Mouse (Mus musculus) CH12.LX (cell line): Measurements from ENCODE around the gene Arl14. TPM values are rescaled to one million over a fixed set of nuclear protein-coding genes. Genes with fewer than 3 reads are reported as not detected.

Experiments
- DNase-seq: peaks from one replicate; pipeline ENCODE4 v3.0.0-alpha.2; 2013; ENCODE audit errors: extremely low read depth
- H3K27ac ChIP-seq: 2 replicates; pipeline ENCODE4 v1.5.1; 2012; ENCODE audit warnings: low read depth, mild to moderate bottlenecking, control low read depth, moderate library complexity; ENCODE audit not compliant: insufficient read depth
- H3K27me3 ChIP-seq: replicated peaks from 2 replicates; pipeline ENCODE3; 2012; ENCODE audit warnings: inconsistent platforms
- H3K36me3 ChIP-seq, 2 experiments: replicated peaks in 1 of 2; 2 replicates each; pipeline versions ENCODE3 to v1.6.1; 2012; ENCODE audit warnings: inconsistent platforms in 1 of 2, low read length in 1 of 2, mild to moderate bottlenecking in 1 of 2, mixed read lengths in 1 of 2, moderate library complexity in 1 of 2; ENCODE audit not compliant: control insufficient read depth in 1 of 2, insufficient read depth in 1 of 2
- H3K4me1 ChIP-seq, 2 experiments: 2 replicates each; pipeline ENCODE4 v1.6.1; 2012; ENCODE audit warnings: inconsistent platforms in 1 of 2, moderate library complexity in 1 of 2; ENCODE audit not compliant: insufficient read depth in 2 of 2, control insufficient read depth in 1 of 2
- H3K4me2 ChIP-seq: 2 replicates; pipeline ENCODE4 v1.6.1; 2012; ENCODE audit warnings: low read depth, mild to moderate bottlenecking, control low read depth; ENCODE audit not compliant: poor library complexity, insufficient read depth, severe bottlenecking
- H3K4me3 ChIP-seq, 3 experiments: fragments of 150-350 bp in 1 of 3; sonication (generic) in 1 of 3; replicated peaks in 1 of 3; 2 replicates each; pipeline versions ENCODE3 to v1.5.1; 2011 to 2012; ENCODE audit warnings: low read depth in 2 of 3, low read length in 2 of 3, mild to moderate bottlenecking in 2 of 3, moderate library complexity in 2 of 3, control low read depth in 1 of 3, improper control_type of control experiment in 1 of 3, inconsistent platforms in 1 of 3, mixed read lengths in 1 of 3; ENCODE audit not compliant: poor library complexity in 1 of 3
- H3K79me2 ChIP-seq: replicated peaks from 2 replicates; pipeline ENCODE4 v1.6.1; 2012; ENCODE audit warnings: mild to moderate bottlenecking, moderate library complexity; ENCODE audit not compliant: control insufficient read depth, poor library complexity, insufficient read depth, severe bottlenecking; ENCODE audit errors: extremely low read depth
- H3K9ac ChIP-seq: 2 replicates; pipeline ENCODE4 v1.6.1; 2012; ENCODE audit warnings: low read depth, mild to moderate bottlenecking, control low read depth, moderate library complexity; ENCODE audit not compliant: insufficient read depth
- H3K9me3 ChIP-seq: replicated peaks from 2 replicates; pipeline ENCODE3; 2012; ENCODE audit warnings: low read length, inconsistent platforms, mixed read lengths
- BHLHE40 ChIP-seq: IDR thresholded peaks from 2 replicates; pipeline ENCODE4 v1.6.1; 2011; ENCODE audit warnings: mild to moderate bottlenecking, low read depth, low read length, improper control_type of control experiment
- CHD1 ChIP-seq: IDR thresholded peaks from 2 replicates; pipeline ENCODE4 v1.6.1; 2012; ENCODE audit warnings: low read depth, low read length, improper control_type of control experiment, inconsistent platforms
- CHD2 ChIP-seq: IDR thresholded peaks from 2 replicates; pipeline ENCODE4 v1.6.1; 2011; ENCODE audit warnings: low read length, improper control_type of control experiment
- CTCF ChIP-seq, 2 experiments: IDR thresholded peaks in 1 of 2; conservative IDR thresholded peaks in 1 of 2; 2 replicates each; pipeline ENCODE4 v1.5.1; 2011 to 2012; ENCODE audit warnings: low read depth in 2 of 2, low read length in 2 of 2, improper control_type of control experiment in 1 of 2, inconsistent platforms in 1 of 2, mild to moderate bottlenecking in 1 of 2, moderate library complexity in 1 of 2
- ETS1 ChIP-seq: conservative IDR thresholded peaks from 2 replicates; pipeline ENCODE4 v1.6.1; 2012; ENCODE audit warnings: low read depth, mild to moderate bottlenecking, inconsistent platforms, low read length, improper control_type of control experiment, moderate library complexity
- GABPA ChIP-seq: IDR thresholded peaks from 2 replicates; pipeline ENCODE4 v1.6.1; 2012; ENCODE audit warnings: low read depth, low read length, improper control_type of control experiment, inconsistent platforms; ENCODE audit not compliant: insufficient replicate concordance
- HCFC1 ChIP-seq: IDR thresholded peaks from 2 replicates; pipeline ENCODE4 v1.6.1; 2012; ENCODE audit warnings: low read depth, mild to moderate bottlenecking, inconsistent platforms, low read length, improper control_type of control experiment
- IRF4 ChIP-seq: IDR thresholded peaks from 2 replicates; pipeline ENCODE4 v1.6.1; 2014; ENCODE audit warnings: low read depth, mild to moderate bottlenecking, inconsistent platforms, low read length, improper control_type of control experiment
- JUN ChIP-seq: IDR thresholded peaks from 2 replicates; pipeline ENCODE4 v1.6.1; 2011; ENCODE audit warnings: low read depth, mild to moderate bottlenecking, low read length, improper control_type of control experiment, moderate library complexity; ENCODE audit not compliant: insufficient read depth
- JUND ChIP-seq: conservative IDR thresholded peaks from 2 replicates; pipeline ENCODE4 v1.6.1; 2011; ENCODE audit warnings: low read depth, low read length, improper control_type of control experiment
- MAFK ChIP-seq: IDR thresholded peaks from 2 replicates; pipeline ENCODE4 v1.6.1; 2011; ENCODE audit warnings: low read length, improper control_type of control experiment; ENCODE audit not compliant: insufficient replicate concordance
- MAX ChIP-seq: IDR thresholded peaks from 2 replicates; pipeline ENCODE4 v1.6.1; 2011; ENCODE audit warnings: low read length, improper control_type of control experiment
- MAZ ChIP-seq: IDR thresholded peaks from 2 replicates; pipeline ENCODE4 v1.6.1; 2012; ENCODE audit warnings: low read depth, mild to moderate bottlenecking, inconsistent platforms, low read length, improper control_type of control experiment, moderate library complexity
- MEF2A ChIP-seq: IDR thresholded peaks from 2 replicates; pipeline ENCODE4 v1.6.1; 2014; ENCODE audit warnings: low read depth, mild to moderate bottlenecking, inconsistent platforms, low read length, improper control_type of control experiment, borderline replicate concordance
- MXI1 ChIP-seq: IDR thresholded peaks from 2 replicates; pipeline ENCODE4 v1.6.1; 2011; ENCODE audit warnings: mild to moderate bottlenecking, low read depth, low read length, improper control_type of control experiment
- MYC ChIP-seq: IDR thresholded peaks from 2 replicates; pipeline ENCODE4 v1.6.1; 2011; ENCODE audit warnings: low read depth, mild to moderate bottlenecking, improper control_type of control experiment, low read length
- NELFE ChIP-seq: IDR thresholded peaks from 2 replicates; pipeline ENCODE4 v1.6.1; 2011; ENCODE audit warnings: low read depth, low read length, improper control_type of control experiment
- PAX5 ChIP-seq: IDR thresholded peaks from 2 replicates; pipeline ENCODE4 v1.6.1; 2012; ENCODE audit warnings: low read length, inconsistent platforms, mixed read lengths
- POLR2A ChIP-seq: IDR thresholded peaks from 2 replicates; pipeline ENCODE4 v1.6.1; 2011; ENCODE audit warnings: low read depth, mild to moderate bottlenecking, improper control_type of control experiment, low read length
- POLR2AphosphoS2 ChIP-seq: IDR thresholded peaks from 2 replicates; pipeline ENCODE4 v1.6.1; 2011; ENCODE audit warnings: low read depth, low read length, improper control_type of control experiment
- RAD21 ChIP-seq: IDR thresholded peaks from 2 replicates; pipeline ENCODE4 v1.6.1; 2011; ENCODE audit warnings: low read depth, mild to moderate bottlenecking, low read length, improper control_type of control experiment, moderate library complexity
- SIN3A ChIP-seq: IDR thresholded peaks from 2 replicates; pipeline ENCODE4 v1.6.1; 2012; ENCODE audit warnings: low read length, improper control_type of control experiment, inconsistent platforms
- TCF12 ChIP-seq: IDR thresholded peaks from 2 replicates; pipeline ENCODE4 v1.6.1; 2014; ENCODE audit warnings: low read depth, mild to moderate bottlenecking, inconsistent platforms, low read length, improper control_type of control experiment
- USF1 ChIP-seq: IDR thresholded peaks from 2 replicates; pipeline ENCODE4 v1.6.1; 2014; ENCODE audit warnings: low read depth, mild to moderate bottlenecking, inconsistent platforms, low read length, improper control_type of control experiment
- USF2 ChIP-seq: conservative IDR thresholded peaks from 2 replicates; pipeline ENCODE4 v1.6.1; 2011; ENCODE audit warnings: low read depth, low read length, improper control_type of control experiment
- ZKSCAN1 ChIP-seq: IDR thresholded peaks from 2 replicates; pipeline ENCODE4 v1.6.1; 2012; ENCODE audit warnings: low read depth, inconsistent platforms, low read length, improper control_type of control experiment, borderline replicate concordance
- ZNF384 ChIP-seq: IDR thresholded peaks from 2 replicates; pipeline ENCODE4 v1.6.1; 2012; ENCODE audit warnings: low read depth, low read length, improper control_type of control experiment, inconsistent platforms
- dilution Hi-C: fragments of 300-500 bp; cut with MboI; formaldehyde crosslinking; loops from 2 replicates; pipeline ENCODE4 v1.14.3; 2020; ENCODE audit warnings: low sequenced_read_pairs; ENCODE audit not compliant: extremely low pct_unique_long_range_greater_than_20kb, extremely low pct_ligation_motif_present
- in situ Hi-C: fragments of 300-500 bp; cut with MboI; formaldehyde crosslinking; loops from 3 replicates; pipeline ENCODE4 v1.14.3; 2019; ENCODE audit warnings: low sequenced_read_pairs, low pct_ligation_motif_present, low pct_unique_long_range_greater_than_20kb, mixed read lengths
- polyA plus RNA-seq: library from polyadenylated mRNA; unstranded; fragments of >175 nt; gene quantifications from 2 replicates; pipeline ENCODE4 v1.2.1, GENCODE M21; 2012; ENCODE audit warnings: low read depth; ENCODE audit not compliant: insufficient read length
- total RNA-seq, 2 experiments: library from RNA; depleted of rRNA; stranded (reverse); fragments of 300-350 nt in 1 of 2; fragments of >200 nt in 1 of 2; gene quantifications; 2 replicates each; pipeline ENCODE4 v1.2.3; 2012 to 2014

Gene Arl14
- total and polyA plus RNA-seq, 3 experiments: not detected

- H3K27ac ChIP-seq: no peak overlapping the region
- H3K4me2 ChIP-seq: no peak overlapping the region
- dilution Hi-C loops (no loop called here), in situ Hi-C loops (no loop called here)
- H3K4me3 ChIP-seq: no peak overlapping the region
- no peaks in the 10 kb centered on the region for H3K9me3 ChIP-seq
- no peak for DNase-seq
- no peaks in the 10 kb centered on the region for H3K79me2 ChIP-seq
- no peaks in the 10 kb centered on the region for H3K27me3 ChIP-seq
- H3K9ac ChIP-seq: no peak overlapping the region
- TF ChIP-seq ZNF384: no peak
- TF ChIP-seq ZKSCAN1: no peak
- TF ChIP-seq JUND: no peak
- no peak for TF ChIP-seq CHD1
- no peak for TF ChIP-seq CHD2
- TF ChIP-seq JUN: no peak
- TF ChIP-seq MYC: no peak
- TF ChIP-seq MAX: no peak
- TF ChIP-seq PAX5: no peak
- TF ChIP-seq HCFC1: no peak
- no peak for TF ChIP-seq GABPA
- no peak for TF ChIP-seq SIN3A
- TF ChIP-seq NELFE: no peak
- TF ChIP-seq MAFK: no peak
- no peak for TF ChIP-seq CTCF (conservative IDR thresholded peaks at IDR 0.05 in 1 of 2, IDR thresholded peaks at IDR 0.05 in 1 of 2; ENCODE audit: low read depth in 2 of 2, low read length in 2 of 2)
- TF ChIP-seq BHLHE40: no peak
- TF ChIP-seq POLR2A: no peak
- H3K36me3 ChIP-seq: no peaks in the 10 kb centered on the region
- H3K4me1 ChIP-seq: peaks cover 0 to 5% of the 10 kb centered on the region in 2 experiments; a peak in 1 of 4 replicates
These were observed 27.0 kb upstream of the Arl14 start for GRCm38 (mm10) chr3:69195251-69195650.

- dilution Hi-C loops: no loop called here
These were observed 24.1 kb upstream of the Arl14 start for GRCm38 (mm10) chr3:69198098-69198497.

More at GRCm38 (mm10) chr3:69198098-69198497, 24.1 kb upstream of the Arl14 start:
- H3K36me3 ChIP-seq: no peaks in the 10 kb centered on the region
- H3K4me1 ChIP-seq: peaks cover 4 to 12% of the 10 kb centered on the region in 2 experiments; a peak in 3 of 4 replicates
- TF ChIP-seq TCF12 (no peak), CHD1 (no peak), HCFC1 (no peak), BHLHE40 (no peak), PAX5 (no peak), MEF2A (no peak), POLR2AphosphoS2 (no peak), USF2 (no peak), MXI1 (no peak), CTCF (conservative IDR thresholded peaks at IDR 0.05 in 1 of 2, IDR thresholded peaks at IDR 0.05 in 1 of 2; ENCODE audit: low read depth in 2 of 2, low read length in 2 of 2) (no peak), NELFE (no peak), IRF4 (no peak), ZKSCAN1 (no peak), ETS1 (no peak), GABPA (no peak), MAZ (no peak), ZNF384 (no peak), RAD21 (no peak), MAFK (no peak), USF1 (no peak)
- H3K9ac ChIP-seq: no peak overlapping the region
- H3K4me2 ChIP-seq: no peak overlapping the region
- H3K27me3 ChIP-seq: no peaks in the 10 kb centered on the region
- DNase-seq: no peak
- H3K4me3 ChIP-seq: no peak overlapping the region
- H3K79me2 ChIP-seq: no peaks in the 10 kb centered on the region
- in situ Hi-C loops: no loop called here
- H3K27ac ChIP-seq: no peak overlapping the region
- H3K9me3 ChIP-seq: no peaks in the 10 kb centered on the region
